Mouse (Mus musculus): ENCODE measurements at regions not wholly inside any gene's neighbourhood (a gene's known extent, or its start where the extent isn't known, plus 50 kb on each side); places are given as distances from the start of the nearest gene placed in this dataset.

DNA sequence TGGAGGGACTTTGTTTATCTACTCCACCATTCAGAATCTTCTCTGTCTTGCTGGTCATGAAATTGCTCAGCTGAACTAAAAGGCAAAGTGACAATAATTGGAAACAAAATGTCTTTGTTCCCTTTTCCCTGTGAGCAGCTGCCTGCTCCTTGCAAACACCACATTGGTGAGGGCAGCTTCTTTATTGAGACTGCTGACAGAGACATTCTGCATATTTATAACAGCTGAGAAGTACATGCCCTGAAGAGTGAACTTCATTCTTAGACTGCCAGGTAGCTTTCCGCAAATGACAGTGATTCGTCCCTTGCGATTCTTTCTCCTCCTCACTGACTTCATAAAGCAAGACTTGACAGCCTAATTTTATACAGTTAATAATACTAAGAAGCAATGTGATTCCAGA lies 237.0 kb downstream of the Cps1 start:
- TF ChIP-seq CTCF (IDR thresholded peaks at IDR 0.05; ENCODE audit: borderline replicate concordance, insufficient read depth, low read length): no peak
- no peak for TF ChIP-seq POLR2A (IDR thresholded peaks at IDR 0.05; ENCODE audit: low read depth, low read length)

Measured in embryonic fibroblast, embryonic 13.5 days (primary cell).